Mouse (Mus musculus): ENCODE results near the gene Dcun1d4. TPM values are rescaled to one million over a fixed set of nuclear protein-coding genes. Genes with fewer than 3 reads are reported as not detected.
A peak's percentile ranks its signal among the peaks of the same experiment; 100 is the strongest.

Gene Dcun1d4
- total and polyA plus RNA-seq, 2 experiments from 2014 or later = 25.1 to 40.8 TPM

DNA sequence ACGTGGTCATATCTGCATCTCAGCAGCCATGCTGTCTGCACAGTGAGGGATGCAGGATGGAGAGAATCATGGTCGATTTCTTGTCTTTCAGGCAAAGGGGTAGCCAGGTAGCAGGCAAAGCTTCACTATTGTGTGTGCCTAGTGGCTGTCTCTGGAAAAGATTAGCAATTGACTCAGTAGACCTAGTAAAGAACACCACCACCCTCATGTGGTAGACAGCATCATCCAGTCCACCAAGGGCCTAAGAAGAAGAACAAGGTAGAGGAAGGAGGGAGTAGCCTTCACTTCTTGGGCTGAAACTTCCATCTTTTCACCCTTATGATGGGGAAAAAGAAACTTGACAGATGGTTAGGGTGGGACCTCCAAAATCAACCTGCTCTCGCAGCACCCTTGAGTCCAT is 122.1 kb downstream of the Dcun1d4 start:
- H3K4me3 ChIP-seq (ENCODE audit: low read length) = no peak overlapping the region
- H3K36me3 ChIP-seq (ENCODE audit: insufficient read depth, low read length) = no peaks in the 10 kb centered on the region
- H3K27me3 ChIP-seq (ENCODE audit: insufficient read depth, low read length) = no peaks in the 10 kb centered on the region
- no peaks in the 10 kb centered on the region for H3K4me1 ChIP-seq (ENCODE audit: insufficient read depth, low read length)
- 80% methylated on average over 3 of the region's 3 CpGs for WGBS
- TF ChIP-seq CTCF (IDR thresholded peaks at IDR 0.05; ENCODE audit: low read depth) = peak; percentile 23
- no peak overlapping the region for H3K9ac ChIP-seq (replicated peaks; ENCODE audit: low read length)
- ATAC-seq (no peak), DNase-seq (ENCODE audit: low spot score) (no peak)
- no peak overlapping the region for H3K4me2 ChIP-seq (ENCODE audit: low read depth, low read length)
- H3K9me3 ChIP-seq (ENCODE audit: low read length) = no peaks in the 10 kb centered on the region
- no peak overlapping the region for H3K27ac ChIP-seq

DNA sequence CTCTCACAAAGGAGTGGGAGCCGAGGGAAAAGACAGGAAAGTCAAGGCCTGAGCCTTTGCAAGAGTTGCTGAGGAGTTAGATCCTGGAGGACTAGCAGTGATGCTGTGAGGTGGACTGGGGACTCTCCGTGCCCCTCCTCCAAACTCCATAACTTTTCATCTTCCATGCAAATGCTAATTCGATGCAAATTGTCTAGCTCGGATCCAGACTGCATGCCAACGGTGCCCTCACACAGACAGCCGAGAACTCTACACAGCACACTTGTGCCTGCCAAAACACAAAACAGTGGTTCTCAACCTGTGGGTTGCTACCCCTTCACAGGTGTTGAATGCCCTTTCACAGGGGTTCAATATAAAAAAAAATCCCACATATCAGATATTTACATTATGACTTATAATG is 123.7 kb downstream of the Dcun1d4 start:
- no peak for DNase-seq (ENCODE audit: low spot score)
- Histone ChIP-seq H3K4me1 (ENCODE audit: insufficient read depth, low read length) (no peaks in the 10 kb centered on the region), H3K27me3 (ENCODE audit: insufficient read depth, low read length) (no peaks in the 10 kb centered on the region), H3K27ac (no peak overlapping the region), H3K36me3 (ENCODE audit: insufficient read depth, low read length) (no peaks in the 10 kb centered on the region), H3K4me3 (ENCODE audit: low read length) (no peak overlapping the region), H3K4me2 (ENCODE audit: low read depth, low read length) (no peak overlapping the region), H3K9ac (replicated peaks; ENCODE audit: low read length) (no peak overlapping the region), H3K9me3 (ENCODE audit: low read length) (no peaks in the 10 kb centered on the region)
- TF ChIP-seq CTCF (IDR thresholded peaks at IDR 0.05; ENCODE audit: low read depth) = no peak
- WGBS = 56% methylated on average over 6 of the region's 6 CpGs
- ATAC-seq = no peak

GRCm38 (mm10) chr5:73604964-73605363 is 124.2 kb downstream of the Dcun1d4 start:
- H3K4me2 ChIP-seq (ENCODE audit: low read depth, low read length) = no peak overlapping the region
- TF ChIP-seq CTCF (IDR thresholded peaks at IDR 0.05; ENCODE audit: low read depth) = no peak
- no peak overlapping the region for H3K4me3 ChIP-seq (ENCODE audit: low read length)
- H3K27me3 ChIP-seq (ENCODE audit: insufficient read depth, low read length) = no peaks in the 10 kb centered on the region
- no peak for ATAC-seq
- WGBS = 82% methylated on average over 6 of the region's 6 CpGs
- DNase-seq (ENCODE audit: low spot score) = no peak
- no peaks in the 10 kb centered on the region for H3K36me3 ChIP-seq (ENCODE audit: insufficient read depth, low read length)
- H3K4me1 ChIP-seq (ENCODE audit: insufficient read depth, low read length) = no peaks in the 10 kb centered on the region
- no peak overlapping the region for H3K9ac ChIP-seq (replicated peaks; ENCODE audit: low read length)
- H3K9me3 ChIP-seq (ENCODE audit: low read length) = no peaks in the 10 kb centered on the region
- no peak overlapping the region for H3K27ac ChIP-seq

Other genes starting within 250 kb of the Dcun1d4 start
- gene Fryl, start 224.4 kb upstream of the Dcun1d4 start, total RNA-seq (2014; rRNA removed) = 69.4 and 80.6 TPM in 2 replicates
- gene Fryl, start 224.4 kb upstream of the Dcun1d4 start, polyA plus RNA-seq (2015; fragmentation: Nextera tagmentation; extraction: Ambion mirVana) = 20.5 and 20.8 TPM in 2 replicates
- gene Ociad1, start 188.2 kb upstream of the Dcun1d4 start, total RNA-seq (2014; rRNA removed) = 138 and 140 TPM in 2 replicates
- 386 and 401 TPM in 2 replicates for gene Ociad1, start 188.2 kb upstream of the Dcun1d4 start, polyA plus RNA-seq (2015; fragmentation: Nextera tagmentation; extraction: Ambion mirVana)
- 7.2 and 15.7 TPM in 2 replicates for gene Ociad2, start 140.0 kb upstream of the Dcun1d4 start, total RNA-seq (2014; rRNA removed)
- 28.8 and 31.3 TPM in 2 replicates for gene Ociad2, start 140.0 kb upstream of the Dcun1d4 start, polyA plus RNA-seq (2015; fragmentation: Nextera tagmentation; extraction: Ambion mirVana)
- gene Cwh43, start 74.9 kb upstream of the Dcun1d4 start, total RNA-seq (2014; rRNA removed) = 0.29 and 0.68 TPM in 2 replicates
- 0.61 and 0.96 TPM in 2 replicates for gene Cwh43, start 74.9 kb upstream of the Dcun1d4 start, polyA plus RNA-seq (2015; fragmentation: Nextera tagmentation; extraction: Ambion mirVana)
- gene Lrrc66, start 151.5 kb downstream of the Dcun1d4 start, total RNA-seq (2014; rRNA removed) = not detected in 2 replicates
- gene Lrrc66, start 151.5 kb downstream of the Dcun1d4 start, polyA plus RNA-seq (2015; fragmentation: Nextera tagmentation; extraction: Ambion mirVana) = not detected in 2 replicates
- gene Sgcb, start 166.8 kb downstream of the Dcun1d4 start, total RNA-seq (2014; rRNA removed) = 15.3 and 19.2 TPM in 2 replicates
- 54.5 and 58.4 TPM in 2 replicates for gene Sgcb, start 166.8 kb downstream of the Dcun1d4 start, polyA plus RNA-seq (2015; fragmentation: Nextera tagmentation; extraction: Ambion mirVana)
- 1.2 and 1.4 TPM in 2 replicates for gene Spata18, start 170.4 kb downstream of the Dcun1d4 start, total RNA-seq (2014; rRNA removed)
- gene Spata18, start 170.4 kb downstream of the Dcun1d4 start, polyA plus RNA-seq (2015; fragmentation: Nextera tagmentation; extraction: Ambion mirVana) = 0.83 and 1.1 TPM in 2 replicates